Mouse (Mus musculus) megakaryocyte progenitor cell, adult 5-6 weeks (primary cell): Measurements from ENCODE around the gene Ssh2. TPM values are rescaled to one million over a fixed set of nuclear protein-coding genes. Genes with fewer than 3 reads are reported as not detected.
A peak's percentile ranks its signal among the peaks of the same experiment; 100 is the strongest.

Experiments used
- ATAC-seq: replicated peaks from 2 replicates; pipeline ENCODE4 v1.8.0; 2016; ENCODE audit warnings: mild to moderate bottlenecking, moderate TSS enrichment, inconsistent platforms; ENCODE audit not compliant: poor library complexity
- total RNA-seq, 2 experiments: library from RNA; stranded (forward) in 1 of 2; stranded (reverse) in 1 of 2; fragments of 157-497, 149-512 nt in 1 of 2; fragments of 200-1000 nt in 1 of 2; gene quantifications; 2 replicates each; pipeline versions ENCODE4 v1.2.3 to v1.2.4; 2015 to 2017

The Ssh2 gene
- total RNA-seq, 2 experiments from 2014 or later, result 14.7 to 25.5 TPM

GRCm38 (mm10) chr11:77330529-77330928 is 114.4 kb downstream of the Ssh2 start:
- ATAC-seq, result no peak

GRCm38 (mm10) chr11:77347273-77347672 is 131.2 kb downstream of the Ssh2 start:
- no peak for ATAC-seq

- peak; percentile 97 for ATAC-seq
Measured at GRCm38 (mm10) chr11:77348142-77348741, 132.2 kb downstream of the Ssh2 start.

- ATAC-seq, result peak; percentile 49
Measured at GRCm38 (mm10) chr11:77348985-77349384, 132.9 kb downstream of the Ssh2 start.

GRCm38 (mm10) chr11:77349698-77350097 is 133.6 kb downstream of the Ssh2 start:
- no peak for ATAC-seq

- no peak for ATAC-seq
Measured at GRCm38 (mm10) chr11:77355055-77355454, 139.0 kb downstream of the Ssh2 start.

GRCm38 (mm10) chr11:77357839-77358238 is 141.8 kb downstream of the Ssh2 start:
- no peak for ATAC-seq

GRCm38 (mm10) chr11:77363476-77363875 is 147.4 kb downstream of the Ssh2 start:
- ATAC-seq, result no peak

GRCm38 (mm10) chr11:77364376-77364775 is 148.3 kb downstream of the Ssh2 start:
- no peak for ATAC-seq

- no peak for ATAC-seq
Measured at GRCm38 (mm10) chr11:77365706-77366386, 149.8 kb downstream of the Ssh2 start.

- ATAC-seq, result no peak
Measured at GRCm38 (mm10) chr11:77367541-77368270, 151.6 kb downstream of the Ssh2 start.

GRCm38 (mm10) chr11:77369188-77369840 is 153.2 kb downstream of the Ssh2 start:
- ATAC-seq, result no peak

GRCm38 (mm10) chr11:77369841-77370191 is 153.7 kb downstream of the Ssh2 start:
- ATAC-seq, result peak; percentile 52

- 0 out of 2 replicates have a peak, but pooled peaks have one; percentile 7 for ATAC-seq
Measured at GRCm38 (mm10) chr11:77371088-77371487, 155.0 kb downstream of the Ssh2 start.

- ATAC-seq, result no peak
Measured at GRCm38 (mm10) chr11:77371696-77372095, 155.6 kb downstream of the Ssh2 start.

- ATAC-seq, result peak; percentile 81
Measured at GRCm38 (mm10) chr11:77372196-77372904, 156.3 kb downstream of the Ssh2 start.

GRCm38 (mm10) chr11:77378622-77379021 is 162.5 kb downstream of the Ssh2 start:
- no peak for ATAC-seq

GRCm38 (mm10) chr11:77381174-77381573 is 165.1 kb downstream of the Ssh2 start:
- no peak for ATAC-seq

- no peak for ATAC-seq
Measured at GRCm38 (mm10) chr11:77384151-77384550, 168.1 kb downstream of the Ssh2 start.

GRCm38 (mm10) chr11:77385706-77386690 is 169.9 kb downstream of the Ssh2 start:
- ATAC-seq, result peak; percentile 99
